9 mouse cellular contexts compared by ENCODE assay signal in the genomic region with DNA sequence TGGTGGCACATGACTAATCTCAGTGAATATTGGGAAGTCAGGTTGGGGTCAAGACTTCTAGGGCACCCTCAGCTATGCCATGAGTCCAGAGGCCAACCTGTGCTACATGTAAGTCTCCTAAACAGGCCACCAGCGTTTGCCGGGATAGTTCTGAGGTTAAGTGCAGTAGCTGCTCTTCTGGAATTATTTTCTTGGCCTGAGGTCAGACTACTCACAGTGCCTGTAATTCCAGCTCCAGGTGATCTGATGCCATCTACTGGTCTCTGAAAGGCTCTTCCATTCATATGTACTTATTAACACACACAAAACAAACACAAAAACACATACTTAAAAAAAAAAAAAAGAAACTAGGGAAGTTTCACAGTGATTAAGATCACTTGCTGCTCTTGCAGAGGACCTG. TPM values are rescaled to one million over a fixed set of nuclear protein-coding genes. Genes with fewer than 3 reads are reported as not detected.
DNase-seq lines count a peak whose midpoint lies in the region.
"Had no signal": no experiment of that assay in that cellular context is flagged by ENCODE, and none has a peak within 500 bp of the region (broad histone marks: within the 10 kb centered on the region; RNA-seq: fewer than 3 reads in every experiment).

No protein-coding gene starts in this region.

- intact Hi-C loops in left cerebral cortex, postnatal 4 days (cut with DNase I): no loop called here
- intact Hi-C loops in left cerebral cortex, postnatal 36 days (cut with DNase I): loop anchor here (5.0 kb wide), 1 partner anchor 62 kb away; no protein-coding TSS in a partner anchor
- intact Hi-C loops in left cerebral cortex, postnatal 25 days (cut with DNase I): loop anchor here (2.0 to 5.0 kb wide), 2 partner anchors 63 to 122 kb away; no protein-coding TSS in a partner anchor

- DNase-seq in adrenal gland, postnatal 14 days: peak; percentile 26
- DNase-seq in adrenal gland, adult 18-20 months (ENCODE audit: low spot score in 2 of 2): no peak
- peak; percentile 5 for DNase-seq in left cerebral cortex, postnatal 4 days
- DNase-seq in left cerebral cortex, postnatal 36 days (ENCODE audit: low spot score in 2 of 2): no peak
- DNase-seq in heart, adult 8-10 months (ENCODE audit: low spot score): peak; percentile 36
- peak; percentile 34 for DNase-seq in lung, postnatal 14 days
- no peak for DNase-seq in left cerebral cortex, postnatal 25 days (ENCODE audit: low spot score in 2 of 2)
- no peak for DNase-seq in c-Kit-positive CD71-positive TER-119-positive erythroid progenitor cells, embryonic 14.5 days (ENCODE audit: low spot score)
- DNase-seq: spleen, adult 18-20 months had no signal

RNA-seq across cellular contexts. Expression of gene Hnrnpr, which starts 13.5 kb away (rescaled TPM):
- 82.8 and 90.1 TPM in 2 replicates for total RNA-seq in adrenal gland, postnatal 14 days (2021)
- 10 to 100 TPM; 52.2 to 64.3 TPM for total RNA-seq in adrenal gland, adult 18-20 months (2021)
- total RNA-seq in left cerebral cortex, postnatal 4 days (2021): 100 to 1,000 TPM; 158 to 159 TPM
- total RNA-seq in left cerebral cortex, postnatal 36 days (2021): 10 to 100 TPM; 80.1 to 83.0 TPM
- total RNA-seq in heart, adult 8-10 months (2022): 10 to 100 TPM; 34.6 to 47.6 (median 41.4) TPM
- 10 to 100 TPM; 81.8 to 83.5 TPM for total RNA-seq in left cerebral cortex, postnatal 25 days (2021)

RNA-seq across cellular contexts. Expression of gene Zfp46, which starts 39.7 kb away (rescaled TPM):
- 27.1 and 28.8 TPM in 2 replicates for total RNA-seq in adrenal gland, postnatal 14 days (2021)
- 10 to 100 TPM; 15.5 to 17.2 TPM for total RNA-seq in adrenal gland, adult 18-20 months (2021)
- 100 to 1,000 TPM; 102 to 108 TPM for total RNA-seq in left cerebral cortex, postnatal 4 days (2021)
- total RNA-seq in left cerebral cortex, postnatal 36 days (2021): 10 to 100 TPM; 61.7 to 63.2 TPM
- total RNA-seq in heart, adult 8-10 months (2022): 10 to 100 TPM; 31.3 to 46.4 (median 39.0) TPM
- total RNA-seq in left cerebral cortex, postnatal 25 days (2021): 10 to 100 TPM; 54.6 to 64.2 TPM

Comparison
In these comparisons a context has a peak if more than half of its experiments do, and no peak if none do; other contexts are left out.
1. DNase-seq: peak in adrenal gland, postnatal 14 days (single experiment), left cerebral cortex, postnatal 4 days (single experiment), heart, adult 8-10 months (single experiment) and lung, postnatal 14 days (single experiment); none in adrenal gland, adult 18-20 months (0 of 2), left cerebral cortex, postnatal 36 days (0 of 2), left cerebral cortex, postnatal 25 days (0 of 2) and c-Kit-positive CD71-positive TER-119-positive erythroid progenitor cells, embryonic 14.5 days (single experiment).